Mouse (Mus musculus): ENCODE measurements at regions not wholly inside any gene's neighbourhood (a gene's known extent, or its start where the extent isn't known, plus 50 kb on each side); places are given as distances from the start of the nearest gene placed in this dataset.

- TF ChIP-seq CTCF (IDR thresholded peaks at IDR 0.05; ENCODE audit: control insufficient read depth, insufficient read depth, insufficient read length) (no peak), FOSL1 (IDR thresholded peaks at IDR 0.05; ENCODE audit: insufficient read depth, low read length, poor library complexity, severe bottlenecking) (no peak)
Observed at GRCm38 (mm10) chr4:48952965-48953364, 106.1 kb upstream of the Plppr1 start.

Data from C2C12 (cell line).